Mouse (Mus musculus) natural killer cell, adult 2 months (primary cell): ENCODE results near the gene Fubp3.

ENCODE experiments used
- DNase-seq, 2 experiments: peaks; one replicate each; pipeline ENCODE4 v3.0.0; 2022; ENCODE audit warnings: low spot score in 2 of 2

Fubp3 gene

GRCm38 (mm10) chr2:31619208-31619607 is 46.8 kb downstream of the Fubp3 start:
- no peak for DNase-seq

GRCm38 (mm10) chr2:31633531-31633930 is 61.1 kb downstream of the Fubp3 start:
- DNase-seq: no peak

DNA sequence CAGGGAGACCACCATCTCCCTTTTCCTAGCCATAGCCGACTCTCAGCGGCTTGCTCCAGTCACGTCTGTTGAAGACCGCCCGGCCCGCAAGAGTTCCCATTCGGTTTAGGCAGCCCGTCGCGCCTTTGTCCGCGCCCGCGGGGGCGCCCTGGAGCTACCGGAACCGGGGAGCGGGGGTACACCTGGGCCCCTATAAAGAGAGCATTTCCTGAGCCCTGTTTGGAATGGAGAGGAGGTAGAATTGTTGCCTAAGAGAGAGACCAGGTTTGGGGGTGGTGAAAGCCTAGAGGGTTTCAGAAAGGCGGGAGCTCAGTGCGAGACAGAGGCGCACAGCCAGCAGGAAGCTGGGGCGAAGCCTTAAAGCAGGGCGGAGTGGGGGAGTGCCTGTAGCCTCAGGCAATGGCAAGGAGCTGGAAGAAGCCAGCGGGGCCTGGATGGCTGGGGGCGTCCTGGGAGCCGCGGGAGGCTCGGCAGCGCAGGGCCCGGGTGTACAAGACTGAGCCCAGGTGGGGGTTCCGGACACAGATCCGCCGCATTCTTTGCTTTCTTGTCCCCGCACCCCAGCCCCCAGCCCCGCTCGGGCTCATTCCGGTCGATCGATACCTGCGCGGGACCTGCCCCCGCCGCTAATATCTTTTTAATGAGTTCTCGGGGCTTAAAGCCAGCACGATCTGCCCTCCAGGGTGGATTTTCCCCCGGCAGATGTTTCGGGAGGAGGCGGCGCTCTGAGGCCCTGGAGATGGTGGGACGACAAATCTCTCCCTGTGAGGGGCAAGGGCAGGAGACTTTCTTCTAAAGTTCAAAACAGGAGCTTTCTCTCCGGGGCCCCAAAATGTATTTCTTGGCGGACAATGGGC is 63.1 kb downstream of the Fubp3 start:
- DNase-seq: no peak

DNA sequence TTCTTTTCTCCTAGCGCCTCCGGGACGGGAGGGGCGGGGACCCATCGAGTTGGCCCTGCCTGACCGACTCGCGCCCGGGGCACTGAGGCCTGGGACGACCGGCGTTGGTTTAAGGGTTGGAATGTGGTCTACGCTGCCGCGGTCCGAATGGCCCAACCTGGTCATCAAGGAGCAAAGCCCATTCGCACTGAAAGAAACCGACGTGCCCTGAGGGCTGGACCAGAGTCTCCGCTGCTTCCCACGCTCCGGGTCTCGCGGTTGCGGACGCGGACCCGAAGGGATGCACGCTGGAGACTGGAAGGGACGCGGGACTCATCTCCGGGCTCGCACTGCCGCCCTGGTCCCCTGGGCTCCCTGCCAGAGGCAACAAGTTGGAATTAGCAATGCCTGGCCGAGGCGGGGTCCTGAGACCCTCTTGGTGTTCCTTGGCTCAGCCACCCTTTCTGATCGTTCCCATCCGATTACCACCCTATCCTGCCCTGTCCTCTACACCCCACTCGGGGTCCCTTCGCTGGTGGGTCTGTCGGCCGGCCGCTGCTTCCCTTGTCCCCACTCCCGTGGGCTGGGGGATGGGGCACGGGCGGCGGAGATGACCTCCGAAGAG is 63.8 kb downstream of the Fubp3 start:
- DNase-seq: no peak

DNA sequence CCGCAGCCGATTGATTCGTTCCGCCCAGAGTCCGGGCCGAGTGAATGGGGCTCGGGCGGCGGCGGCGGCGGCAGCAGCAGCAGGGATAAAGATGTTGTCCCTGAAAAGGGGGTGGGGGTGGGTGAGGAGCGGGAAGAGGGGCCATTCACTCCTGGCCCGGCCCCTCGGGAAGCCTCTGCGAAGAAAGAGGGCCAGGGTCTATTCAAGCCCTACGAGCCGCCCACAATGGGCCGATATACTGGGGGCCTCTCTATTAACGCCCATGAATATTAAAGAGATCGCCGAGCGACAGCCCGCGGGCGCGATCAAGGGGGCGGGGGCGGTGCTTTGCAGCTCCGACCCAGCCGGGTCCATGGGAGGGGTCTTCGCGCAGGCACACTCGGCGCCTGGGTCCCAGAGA is 64.3 kb downstream of the Fubp3 start:
- no peak for DNase-seq

- no peak for DNase-seq
Measured at GRCm38 (mm10) chr2:31637311-31637710, 64.9 kb downstream of the Fubp3 start.

DNA sequence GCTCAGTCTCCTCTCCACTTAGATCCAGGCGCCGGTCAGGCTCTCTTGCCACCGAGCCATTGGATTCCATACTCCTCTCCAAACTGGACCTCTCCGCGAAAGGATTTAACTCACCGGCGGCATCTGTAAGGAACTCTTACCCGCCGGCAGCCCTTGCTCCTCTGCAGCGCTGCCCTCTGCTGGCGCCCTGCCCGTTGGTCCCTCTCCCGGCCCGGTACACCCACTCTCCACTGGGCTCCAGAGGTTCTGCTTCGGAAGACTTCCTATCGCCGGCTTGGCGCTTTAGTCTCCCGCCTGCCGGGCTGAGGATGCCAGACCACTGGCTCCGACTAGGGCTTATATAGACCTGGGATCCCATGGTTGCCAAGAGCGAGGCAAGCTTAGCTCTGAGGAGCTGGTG is 65.4 kb downstream of the Fubp3 start:
- no peak for DNase-seq

GRCm38 (mm10) chr2:31638581-31639465 is 66.4 kb downstream of the Fubp3 start:
- DNase-seq: no peak

- no peak for DNase-seq
Measured at GRCm38 (mm10) chr2:31639466-31639760, 67.0 kb downstream of the Fubp3 start.

DNA sequence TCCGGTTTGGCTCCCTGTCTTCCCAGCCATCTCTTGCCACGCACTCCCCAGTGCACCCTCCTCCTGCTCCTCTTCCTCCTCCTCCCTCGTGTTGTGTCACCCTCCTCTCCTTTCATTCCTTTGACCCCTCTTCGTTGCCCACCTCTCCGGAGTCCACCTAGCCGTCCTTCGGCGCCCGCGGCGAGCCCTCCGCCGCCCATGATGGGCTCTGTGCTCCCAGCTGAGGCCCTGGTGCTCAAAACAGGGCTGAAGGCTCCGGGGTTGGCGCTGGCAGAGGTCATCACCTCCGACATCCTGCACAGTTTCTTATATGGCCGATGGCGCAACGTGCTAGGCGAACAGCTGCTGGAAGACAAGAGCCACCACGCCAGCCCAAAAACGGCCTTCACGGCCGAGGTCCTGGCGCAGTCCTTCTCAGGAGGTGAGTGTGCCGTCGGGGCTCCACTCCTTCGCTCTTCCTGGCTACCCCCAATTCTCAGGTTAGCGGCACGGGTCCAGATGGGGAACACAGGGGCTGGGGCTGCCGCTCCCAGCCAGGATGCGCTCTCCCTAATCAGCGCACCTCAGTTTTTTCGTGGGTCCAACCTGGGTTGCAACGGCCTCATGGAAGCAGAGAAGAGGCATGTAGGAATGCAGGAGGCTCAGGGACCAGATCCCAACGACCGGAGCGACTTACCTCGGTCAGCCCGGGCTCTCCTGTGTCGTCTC is 67.6 kb downstream of the Fubp3 start, which contains the start of gene Prdm12:
Prdm12 (plus strand) TSS at position 137 of the 708 bp plus-strand sequence.
- DNase-seq: no peak

GRCm38 (mm10) chr2:31640609-31641507 is 68.4 kb downstream of the Fubp3 start:
- DNase-seq: no peak

- no peak for DNase-seq
Measured at GRCm38 (mm10) chr2:31641508-31641830, 69.0 kb downstream of the Fubp3 start.

- DNase-seq: no peak
Measured at GRCm38 (mm10) chr2:31641929-31642328, 69.5 kb downstream of the Fubp3 start.

DNA sequence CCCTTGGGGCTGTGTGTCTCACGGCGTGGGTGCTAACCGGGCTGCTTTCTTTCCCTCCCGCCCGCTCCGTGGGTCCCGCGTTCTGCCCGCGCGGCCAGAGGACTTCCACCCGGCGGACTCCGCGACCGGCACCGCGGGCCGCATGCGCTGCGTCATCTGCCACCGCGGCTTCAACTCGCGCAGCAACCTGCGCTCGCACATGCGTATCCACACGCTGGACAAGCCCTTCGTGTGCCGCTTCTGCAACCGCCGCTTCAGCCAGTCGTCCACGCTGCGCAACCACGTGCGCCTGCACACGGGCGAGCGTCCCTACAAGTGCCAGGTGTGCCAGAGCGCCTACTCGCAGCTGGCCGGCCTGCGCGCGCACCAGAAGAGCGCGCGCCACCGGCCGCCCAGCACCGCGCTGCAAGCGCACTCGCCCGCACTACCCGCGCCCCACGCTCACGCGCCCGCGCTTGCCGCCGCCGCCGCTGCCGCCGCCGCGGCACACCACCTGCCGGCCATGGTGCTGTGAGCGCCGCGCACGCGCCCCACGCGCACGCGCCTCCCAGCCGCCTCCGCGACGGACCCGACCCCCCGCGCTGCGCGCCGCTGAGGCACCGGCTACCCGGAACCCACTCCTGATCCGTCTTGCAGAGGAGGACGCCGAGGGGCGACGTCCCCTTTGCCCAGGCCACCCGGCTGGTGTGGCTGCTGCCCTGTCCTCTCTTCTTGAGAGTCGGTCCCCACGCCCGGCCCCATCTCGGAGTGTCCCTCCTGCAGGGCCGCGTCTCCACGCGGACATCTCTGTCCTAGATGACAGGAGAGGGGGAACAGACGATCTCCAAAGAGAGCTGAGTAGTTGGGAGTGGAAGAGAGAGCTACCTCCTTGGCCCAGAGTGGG is 81.8 kb downstream of the Fubp3 start:
- DNase-seq: no peak

GRCm38 (mm10) chr2:31654854-31655559 is 82.6 kb downstream of the Fubp3 start:
- DNase-seq: no peak

GRCm38 (mm10) chr2:31656374-31656773 is 83.9 kb downstream of the Fubp3 start:
- no peak for DNase-seq

DNA sequence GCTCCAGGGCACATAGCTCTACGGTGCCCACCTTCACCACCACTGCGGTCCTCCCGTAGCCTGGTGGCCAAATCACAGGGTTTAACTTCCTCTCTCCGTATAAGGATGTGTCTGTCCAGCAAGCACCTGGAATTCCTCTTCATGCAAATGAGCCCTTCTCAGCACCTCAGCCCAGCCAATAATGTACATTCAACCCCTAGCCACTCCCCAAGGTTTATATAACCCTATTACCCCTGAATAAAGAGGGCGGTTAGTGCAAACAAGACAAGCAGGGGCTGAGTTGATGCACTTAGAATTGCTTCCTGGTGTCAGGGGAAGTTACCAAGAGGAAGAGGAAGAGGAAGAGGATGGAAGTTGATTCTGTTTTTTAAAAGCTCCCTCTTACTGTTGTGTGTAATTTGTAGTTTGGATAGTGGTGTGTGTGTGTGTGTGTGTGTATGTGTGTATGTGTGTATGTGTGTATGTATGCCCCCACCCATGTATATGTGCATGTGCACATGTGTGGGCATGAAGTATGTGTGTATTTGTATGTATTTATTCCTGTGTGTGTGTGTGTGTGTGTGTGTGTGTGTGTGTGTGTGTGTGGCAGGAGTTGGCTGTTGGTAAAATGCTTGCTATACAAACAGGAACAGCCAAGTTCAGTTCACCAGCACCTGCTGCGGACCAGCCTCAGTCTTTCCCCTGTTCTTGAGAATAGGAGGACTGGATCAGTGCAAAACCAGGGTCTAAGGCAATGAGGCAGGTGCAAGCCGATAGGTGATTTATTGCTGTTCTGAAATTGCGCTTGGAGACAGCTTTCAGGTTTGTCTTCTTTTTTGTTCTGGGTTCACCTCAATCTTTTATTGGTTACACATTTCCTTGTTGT is 90.7 kb downstream of the Fubp3 start:
- no peak for DNase-seq

GRCm38 (mm10) chr2:31663804-31664180 is 91.3 kb downstream of the Fubp3 start:
- DNase-seq: no peak
